8 mouse cellular contexts compared by ENCODE assay signal in genomic region chr8:48843931-48844285, GRCm38 (mm10). TPM values are rescaled to one million over a fixed set of nuclear protein-coding genes. Genes with fewer than 3 reads are reported as not detected.
DNase-seq lines count a peak whose midpoint lies in the region; ATAC-seq and TF ChIP-seq lines count a peak whose summit lies in the region.

TSS of gene Tenm3 (minus strand) at chr8:48843951.

- DNase-seq in kidney, adult 9 months = no peak
- peak; percentile 39 for DNase-seq in WW6 (ENCODE audit: low read depth, low spot score)
- DNase-seq in intestine, embryonic 14.5 days (ENCODE audit: low spot score) = peak; percentile 73
- DNase-seq in thymus, postnatal 4 days = no peak
- DNase-seq in cerebellum, adult 9-10 months = no peak

- peaks cover 20% of the 10 kb centered on the region for H3K27me3 ChIP-seq in kidney, embryonic 16.5 days (ENCODE audit: insufficient read depth, low read length)
- 0 out of 2 replicates have a peak, but pooled peaks cover 6% of the 10 kb centered on the region for H3K27me3 ChIP-seq in intestine, embryonic 14.5 days (replicated peaks; ENCODE audit: control insufficient read depth, insufficient read depth, low read length)
- H3K27me3 ChIP-seq in liver, embryonic 15.5 days = peaks cover 46% of the 10 kb centered on the region

- peak within 1 kb of the TSS; percentile 84 for H3K27ac ChIP-seq in kidney, embryonic 16.5 days (ENCODE audit: low read length)
- no peak within 1 kb of the TSS; the same call in 1 of the 2 replicates for H3K27ac ChIP-seq in embryonic fibroblast, embryonic 13.5 days (ENCODE audit: insufficient read depth, low read length)
- peak within 1 kb of the TSS; percentile 92 for H3K27ac ChIP-seq in intestine, embryonic 14.5 days (ENCODE audit: low read depth)
- H3K27ac ChIP-seq in liver, embryonic 15.5 days (replicated peaks) = peak within 1 kb of the TSS; percentile 45; the same call in 1 of the 2 replicates

- H3K4me3 ChIP-seq in kidney, embryonic 16.5 days (ENCODE audit: low read length) = peak within 1 kb of the TSS; percentile 77
- peak within 1 kb of the TSS; percentile 94 for H3K4me3 ChIP-seq in embryonic fibroblast, embryonic 13.5 days (ENCODE audit: insufficient read depth, low read length)
- peak within 1 kb of the TSS; percentile 68 for H3K4me3 ChIP-seq in intestine, embryonic 14.5 days (ENCODE audit: low read depth, low read length)
- H3K4me3 ChIP-seq in liver, embryonic 15.5 days (replicated peaks) = peak within 1 kb of the TSS; percentile 61

- peak; percentile 64; the same call in 1 of the 2 replicates for ATAC-seq in kidney, embryonic 16.5 days (ENCODE audit: low FRiP score, low TSS enrichment)
- peak; percentile 63; the same call in 1 of the 2 replicates for ATAC-seq in intestine, embryonic 14.5 days (replicated peaks; ENCODE audit: low FRiP score, low TSS enrichment, low read depth)
- 0 out of 2 replicates have a peak, but pooled peaks have one; percentile 51 for ATAC-seq in liver, embryonic 15.5 days (ENCODE audit: insufficient read depth)

- peak within 1 kb of the TSS; percentile 61 for H3K4me2 ChIP-seq in kidney, embryonic 16.5 days (replicated peaks; ENCODE audit: low read depth, low read length)
- peak within 1 kb of the TSS; percentile 91 for H3K4me2 ChIP-seq in intestine, embryonic 14.5 days (ENCODE audit: low read length)
- peak within 1 kb of the TSS; percentile 57 for H3K4me2 ChIP-seq in liver, embryonic 15.5 days

- H3K9ac ChIP-seq in kidney, embryonic 16.5 days (replicated peaks; ENCODE audit: low read length) = peak within 1 kb of the TSS; percentile 83
- peak within 1 kb of the TSS; percentile 77 for H3K9ac ChIP-seq in intestine, embryonic 14.5 days (ENCODE audit: low read length)
- H3K9ac ChIP-seq in liver, embryonic 15.5 days = peak within 1 kb of the TSS; percentile 18; the same call in 1 of the 2 replicates

- no peak for TF ChIP-seq POLR2A in embryonic fibroblast, embryonic 13.5 days (IDR thresholded peaks at IDR 0.05; ENCODE audit: low read depth, low read length)

- no peaks in the 10 kb centered on the region for H3K9me3 ChIP-seq in kidney, embryonic 16.5 days (ENCODE audit: low read length)
- H3K9me3 ChIP-seq in intestine, embryonic 14.5 days (ENCODE audit: control insufficient read depth, low read length) = no peaks in the 10 kb centered on the region
- H3K9me3 ChIP-seq in liver, embryonic 15.5 days (replicated peaks) = no peaks in the 10 kb centered on the region

- no peak for TF ChIP-seq CTCF in embryonic fibroblast, embryonic 13.5 days (IDR thresholded peaks at IDR 0.05; ENCODE audit: borderline replicate concordance, insufficient read depth, low read length)

- 0% methylated on average over 19 of the region's 19 CpGs for WGBS in kidney, embryonic 16.5 days
- under 1% methylated on average over 19 of the region's 19 CpGs for WGBS in intestine, embryonic 14.5 days
- under 1% methylated on average over 19 of the region's 19 CpGs for WGBS in liver, embryonic 15.5 days (ENCODE audit: insufficient replicate concordance)

- H3K4me1 ChIP-seq in kidney, embryonic 16.5 days (ENCODE audit: insufficient read depth, low read length) = peaks cover 14% of the 10 kb centered on the region
- no peaks in the 10 kb centered on the region for H3K4me1 ChIP-seq in embryonic fibroblast, embryonic 13.5 days (ENCODE audit: control insufficient read depth, insufficient read depth, low read length)
- peaks cover 20% of the 10 kb centered on the region for H3K4me1 ChIP-seq in intestine, embryonic 14.5 days (replicated peaks; ENCODE audit: control insufficient read depth, insufficient read depth, low read length)
- no peaks in the 10 kb centered on the region for H3K4me1 ChIP-seq in liver, embryonic 15.5 days (replicated peaks)

- no peaks in the 10 kb centered on the region for H3K36me3 ChIP-seq in kidney, embryonic 16.5 days (ENCODE audit: insufficient read depth, low read length)
- no peaks in the 10 kb centered on the region for H3K36me3 ChIP-seq in intestine, embryonic 14.5 days (ENCODE audit: control insufficient read depth, insufficient read depth, low read length)
- no peaks in the 10 kb centered on the region for H3K36me3 ChIP-seq in liver, embryonic 15.5 days (replicated peaks)

RNA-seq across cellular contexts. Expression of gene Tenm3, which starts in this region (rescaled TPM):
- polyA plus RNA-seq in kidney, embryonic 16.5 days (2015; fragmentation: Nextera tagmentation; extraction: Ambion mirVana) = 20.3 and 23.5 TPM in 2 replicates
- 42.2 and 106 TPM in 2 replicates for polyA plus RNA-seq in embryonic fibroblast, embryonic 13.5 days (2011; ENCODE audit: insufficient read length, low read depth, missing spikeins)
- 31.2 and 32.1 TPM in 2 replicates for polyA plus RNA-seq in intestine, embryonic 14.5 days (2014; fragmentation: Nextera tagmentation; extraction: Ambion mirVana)
- polyA plus RNA-seq in liver, embryonic 15.5 days (2015; fragmentation: Nextera tagmentation; extraction: Ambion mirVana) = 2.7 and 4.4 TPM in 2 replicates

Comparison
In these comparisons a context has a peak if more than half of its experiments do, and no peak if none do; other contexts are left out.
1. H3K9ac ChIP-seq: peak in every context shown above with its lines; median percentile 83 in kidney, embryonic 16.5 days; 77 in intestine, embryonic 14.5 days; 18 in liver, embryonic 15.5 days.
2. DNase-seq: peak in WW6 (single experiment) and intestine, embryonic 14.5 days (single experiment); none in kidney, adult 9 months (single experiment), thymus, postnatal 4 days (single experiment) and cerebellum, adult 9-10 months (single experiment).
3. Peak in every context shown above with its lines, with median percentiles within 50 percentile points of each other: ATAC-seq, H3K4me2 ChIP-seq and H3K4me3 ChIP-seq.